ENCODE assay signal across 11 mouse cellular contexts in genomic region chr7:16475764-16476599, GRCm38 (mm10). TPM values are rescaled to one million over a fixed set of nuclear protein-coding genes. Genes with fewer than 3 reads are reported as not detected.
A peak's percentile ranks its signal among the peaks of the same experiment; 100 is the strongest.
DNase-seq lines count a peak whose midpoint lies in the region; ATAC-seq and TF ChIP-seq lines count a peak whose summit lies in the region.
"Had no signal": no experiment of that assay in that cellular context is flagged by ENCODE, and none has a peak within 500 bp of the region (broad histone marks: within the 10 kb centered on the region; RNA-seq: fewer than 3 reads in every experiment).

No protein-coding gene starts in this region.

- WGBS in intestine, postnatal 0 days, result 2% methylated on average over 35 of the region's 59 CpGs
- under 1% methylated on average over 59 of the region's 59 CpGs for WGBS in neural tube, embryonic 12.5 days

- no peak for TF ChIP-seq CTCF in layer of hippocampus, adult 2 months (conservative IDR thresholded peaks at IDR 0.05)
- TF ChIP-seq CTCF in intestine, postnatal 0 days (IDR thresholded peaks at IDR 0.05; ENCODE audit: low read depth), result no peak

- H3K9ac ChIP-seq in intestine, postnatal 0 days (ENCODE audit: low read depth, low read length), result no peak overlapping the region
- no peak overlapping the region for H3K9ac ChIP-seq in neural tube, embryonic 12.5 days

- no peak overlapping the region for H3K27ac ChIP-seq in layer of hippocampus, adult 2 months
- H3K27ac ChIP-seq in intestine, postnatal 0 days (ENCODE audit: low read depth, low read length), result no peak overlapping the region
- H3K27ac ChIP-seq in neural tube, embryonic 12.5 days, result no peak overlapping the region

- intact Hi-C loops in gastrocnemius, postnatal 14 days (cut with DNase I; ENCODE audit: low total_unique reads), result no loop called here

- peak overlapping the region; percentile 60 for H3K4me2 ChIP-seq in intestine, postnatal 0 days (replicated peaks; ENCODE audit: low read depth)
- peak overlapping the region; percentile 64 for H3K4me2 ChIP-seq in neural tube, embryonic 12.5 days (replicated peaks)

- ATAC-seq in erythroid progenitor cell, adult 5-6 weeks (replicated peaks; ENCODE audit: low FRiP score, poor library complexity, severe bottlenecking), result 0 out of 2 replicates have a peak, but pooled peaks have one; percentile 28
- no peak for ATAC-seq in intestine, postnatal 0 days
- ATAC-seq in neural tube, embryonic 12.5 days (ENCODE audit: low FRiP score, low read depth), result 0 out of 2 replicates have a peak, but pooled peaks have one; percentile 38

- DNase-seq in layer of hippocampus, adult 2 months (ENCODE audit: low spot score in 2 of 2), result no peak
- no peak for DNase-seq in layer of hippocampus, postnatal 14 days (ENCODE audit: low spot score in 2 of 2)
- DNase-seq in gastrocnemius, adult 8-10 months (ENCODE audit: low spot score in 2 of 2), result no peak
- DNase-seq in yolk sac, embryonic 10.5 days (ENCODE audit: low spot score), result no peak
- DNase-seq in gastrocnemius, postnatal 14 days, result no peak
- DNase-seq: gastrocnemius, postnatal 36 days; lung, postnatal 14 days had no signal

- peak overlapping the region; percentile 33; the same call in 1 of the 2 replicates for H3K4me3 ChIP-seq in layer of hippocampus, adult 2 months
- H3K4me3 ChIP-seq in intestine, postnatal 0 days (ENCODE audit: low read depth, low read length), result peak overlapping the region; percentile 36
- peak overlapping the region; percentile 34 for H3K4me3 ChIP-seq in neural tube, embryonic 12.5 days

- peaks cover 64% of the 10 kb centered on the region for H3K27me3 ChIP-seq in intestine, postnatal 0 days (replicated peaks; ENCODE audit: control insufficient read depth, insufficient read depth, low read length)
- H3K27me3 ChIP-seq in neural tube, embryonic 12.5 days (replicated peaks), result peaks cover 61% of the 10 kb centered on the region

- no peaks in the 10 kb centered on the region for H3K4me1 ChIP-seq in intestine, postnatal 0 days (replicated peaks; ENCODE audit: control insufficient read depth, insufficient read depth, low read length)
- H3K4me1 ChIP-seq in neural tube, embryonic 12.5 days, result peaks cover 23% of the 10 kb centered on the region

- no peaks in the 10 kb centered on the region for H3K9me3 ChIP-seq in intestine, postnatal 0 days (ENCODE audit: control insufficient read depth)
- no peaks in the 10 kb centered on the region for H3K9me3 ChIP-seq in neural tube, embryonic 12.5 days

- H3K36me3 ChIP-seq in intestine, postnatal 0 days (ENCODE audit: control insufficient read depth, insufficient read depth), result no peaks in the 10 kb centered on the region
- no peaks in the 10 kb centered on the region for H3K36me3 ChIP-seq in neural tube, embryonic 12.5 days

RNA-seq across cellular contexts. Expression of gene Npas1, which starts 1.5 kb away (rescaled TPM):
- 10 to 100 TPM; 16.1 to 18.4 TPM for total RNA-seq in layer of hippocampus, adult 2 months (2021)
- 10 to 100 TPM; 19.7 to 23.6 TPM for total RNA-seq in layer of hippocampus, postnatal 14 days (2021)
- total RNA-seq in erythroid progenitor cell, adult 5-6 weeks (2015; ENCODE audit: low replicate concordance), result not detected in 2 replicates
- total RNA-seq in erythroid progenitor cell, adult 5-6 weeks (2017; ENCODE audit: low replicate concordance), result not detected in 2 replicates
- polyA plus RNA-seq in intestine, postnatal 0 days (2015; fragmentation: Nextera tagmentation; extraction: Ambion mirVana), result 0.22 and 0.27 TPM in 2 replicates
- polyA plus RNA-seq in neural tube, embryonic 12.5 days (2016; fragmentation: Nextera tagmentation; extraction: Ambion mirVana), result 1.0 and 1.4 TPM in 2 replicates
- not detected for total RNA-seq in gastrocnemius, adult 8-10 months (2022)
- not detected for total RNA-seq in gastrocnemius, postnatal 14 days (2021)
- total RNA-seq: gastrocnemius, postnatal 36 days had no signal
- polyA plus RNA-seq: spleen, adult 2 months had no signal

RNA-seq across cellular contexts. Expression of gene Tmem160, which starts 23.4 kb away (rescaled TPM):
- 10 to 100 TPM; 59.4 to 72.5 TPM for total RNA-seq in layer of hippocampus, adult 2 months (2021)
- 10 to 100 TPM; 90.2 to 90.8 TPM for total RNA-seq in layer of hippocampus, postnatal 14 days (2021)
- 6.8 and 8.0 TPM in 2 replicates for total RNA-seq in erythroid progenitor cell, adult 5-6 weeks (2015; ENCODE audit: low replicate concordance)
- total RNA-seq in erythroid progenitor cell, adult 5-6 weeks (2017; ENCODE audit: low replicate concordance), result 1.9 and 5.9 TPM in 2 replicates
- 124 and 132 TPM in 2 replicates for polyA plus RNA-seq in intestine, postnatal 0 days (2015; fragmentation: Nextera tagmentation; extraction: Ambion mirVana)
- polyA plus RNA-seq in neural tube, embryonic 12.5 days (2016; fragmentation: Nextera tagmentation; extraction: Ambion mirVana), result 58.5 and 66.6 TPM in 2 replicates
- total RNA-seq in gastrocnemius, adult 8-10 months (2022), result 10 to 100 TPM; 54.7 to 73.2 (median 60.1) TPM
- 10 to 100 TPM; 23.2 to 28.7 TPM for total RNA-seq in gastrocnemius, postnatal 14 days (2021)

Comparison
In these comparisons a context has a peak if more than half of its experiments do, and no peak if none do; other contexts are left out.
1. RNA of gene Npas1, which starts 1.5 kb away (total RNA-seq): 19.7 to 23.6 TPM in layer of hippocampus, postnatal 14 days and 16.1 to 18.4 TPM in layer of hippocampus, adult 2 months; not detected in gastrocnemius, postnatal 14 days, not detected in erythroid progenitor cell, adult 5-6 weeks and not detected in gastrocnemius, adult 8-10 months; every median in the first group is over 10 times any median in the second.
2. Peak in every context shown above with its lines, with median percentiles within 50 percentile points of each other: H3K4me3 ChIP-seq.